Mouse (Mus musculus): ENCODE measurements around the gene Ube2k. TPM values are rescaled to one million over a fixed set of nuclear protein-coding genes. Genes with fewer than 3 reads are reported as not detected.
"Not testable (repeated sequence)": the region's sequence is repeated elsewhere in the genome, so short reads cannot be mapped to it uniquely, and the experiment has no call there.

The Ube2k gene
- polyA plus RNA-seq, 1 experiment from 2014 or later: 196 TPM

DNA sequence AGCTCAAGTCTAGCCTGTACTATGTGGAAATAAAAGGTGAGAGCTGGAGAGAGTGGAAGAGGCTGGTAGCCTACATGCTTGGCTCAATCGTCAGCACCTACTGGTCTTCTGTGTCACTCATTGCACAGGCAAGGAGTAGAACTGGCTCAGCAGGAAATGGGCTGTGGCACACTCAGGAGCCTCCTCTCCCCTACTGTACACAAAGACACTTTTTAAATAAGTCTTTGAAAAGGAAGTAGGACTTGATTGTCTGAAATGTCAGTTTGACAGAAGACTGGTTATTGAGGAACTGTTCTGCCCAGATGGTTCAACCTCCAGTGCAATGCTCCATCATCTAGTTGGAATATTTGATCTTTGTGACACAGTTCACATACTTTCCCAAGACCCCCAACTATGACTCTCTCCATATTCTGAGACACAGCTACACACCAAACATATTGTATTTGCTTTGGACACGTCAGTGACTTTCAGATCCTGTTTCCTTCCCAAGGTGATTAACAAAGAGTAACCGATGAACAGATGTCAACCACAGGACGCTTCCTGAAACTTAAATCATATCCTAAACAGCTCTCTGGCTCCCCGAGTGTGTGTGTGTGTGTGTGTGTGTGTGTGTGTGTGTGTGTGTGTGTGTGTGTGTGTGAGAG, 22.3 kb upstream of the Ube2k start:
- WGBS: 82% methylated on average over 5 of the region's 5 CpGs

DNA sequence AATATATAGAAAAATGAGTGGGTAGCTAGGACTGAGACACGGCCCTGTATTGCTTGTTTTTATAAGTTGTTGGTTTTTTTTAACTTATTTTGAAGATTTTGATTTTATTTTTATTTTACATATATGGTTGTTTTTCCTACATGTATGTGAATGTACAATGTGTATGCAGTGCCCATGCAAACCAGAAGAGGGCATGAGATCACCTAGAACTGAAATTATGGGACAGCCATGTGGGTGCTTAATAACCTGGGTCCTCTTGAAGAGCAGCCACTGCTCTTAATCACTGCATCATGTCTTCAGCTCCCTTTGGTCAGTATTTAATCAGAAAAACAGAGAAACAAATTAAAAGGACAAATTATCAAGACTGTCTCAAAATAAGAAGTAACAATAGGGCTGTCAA, 15.2 kb upstream of the Ube2k start:
- WGBS: 86% methylated on average over 1 of the region's 1 CpGs
- H3K4me1 ChIP-seq: peaks cover 8% of the 10 kb centered on the region
- H3K4me3 ChIP-seq: no peak overlapping the region
- H3K9ac ChIP-seq: no peak overlapping the region
- no peak overlapping the region for H3K27ac ChIP-seq
- ATAC-seq: no peak
- no peaks in the 10 kb centered on the region for H3K36me3 ChIP-seq (ENCODE audit: poor library complexity, severe bottlenecking)
- no peaks in the 10 kb centered on the region for H3K27me3 ChIP-seq
- H3K9me3 ChIP-seq (replicated peaks): no peaks in the 10 kb centered on the region
- no peak overlapping the region for H3K4me2 ChIP-seq

More for the DNA sequence above, 22.3 kb upstream of the Ube2k start:
- Histone ChIP-seq H3K9me3 (replicated peaks) (no peaks in the 10 kb centered on the region), H3K4me2 (no peak overlapping the region), H3K27me3 (no peaks in the 10 kb centered on the region), H3K36me3 (ENCODE audit: poor library complexity, severe bottlenecking) (no peaks in the 10 kb centered on the region), H3K9ac (no peak overlapping the region), H3K27ac (no peak overlapping the region), H3K4me1 (no peaks in the 10 kb centered on the region), H3K4me3 (no peak overlapping the region)
- ATAC-seq: no peak

DNA sequence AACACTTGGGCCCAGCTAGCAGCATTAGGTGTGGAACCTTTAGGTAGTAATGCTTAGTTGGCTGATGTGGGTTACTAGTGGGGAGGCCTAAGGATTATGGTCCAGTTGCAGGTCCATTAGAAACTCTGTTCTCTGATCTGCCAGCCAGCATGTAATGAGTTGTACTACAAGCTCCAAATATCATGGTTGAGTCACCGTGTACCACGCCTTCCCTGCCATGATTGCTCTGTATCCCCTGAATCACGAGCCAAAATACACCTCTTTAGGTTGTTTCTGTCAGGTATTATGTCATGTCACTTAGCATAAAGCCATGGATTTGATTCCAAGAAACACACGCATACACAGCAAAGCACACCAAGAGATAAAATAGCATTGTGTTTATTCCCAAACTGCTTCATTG, 12.2 kb upstream of the Ube2k start:
- Histone ChIP-seq H3K9ac (no peak overlapping the region), H3K9me3 (replicated peaks) (no peaks in the 10 kb centered on the region), H3K4me1 (peaks cover 8% of the 10 kb centered on the region), H3K27ac (no peak overlapping the region), H3K27me3 (no peaks in the 10 kb centered on the region), H3K4me3 (no peak overlapping the region), H3K36me3 (ENCODE audit: poor library complexity, severe bottlenecking) (no peaks in the 10 kb centered on the region), H3K4me2 (no peak overlapping the region)
- WGBS: 56% methylated on average over 4 of the region's 4 CpGs
- no peak for ATAC-seq

DNA sequence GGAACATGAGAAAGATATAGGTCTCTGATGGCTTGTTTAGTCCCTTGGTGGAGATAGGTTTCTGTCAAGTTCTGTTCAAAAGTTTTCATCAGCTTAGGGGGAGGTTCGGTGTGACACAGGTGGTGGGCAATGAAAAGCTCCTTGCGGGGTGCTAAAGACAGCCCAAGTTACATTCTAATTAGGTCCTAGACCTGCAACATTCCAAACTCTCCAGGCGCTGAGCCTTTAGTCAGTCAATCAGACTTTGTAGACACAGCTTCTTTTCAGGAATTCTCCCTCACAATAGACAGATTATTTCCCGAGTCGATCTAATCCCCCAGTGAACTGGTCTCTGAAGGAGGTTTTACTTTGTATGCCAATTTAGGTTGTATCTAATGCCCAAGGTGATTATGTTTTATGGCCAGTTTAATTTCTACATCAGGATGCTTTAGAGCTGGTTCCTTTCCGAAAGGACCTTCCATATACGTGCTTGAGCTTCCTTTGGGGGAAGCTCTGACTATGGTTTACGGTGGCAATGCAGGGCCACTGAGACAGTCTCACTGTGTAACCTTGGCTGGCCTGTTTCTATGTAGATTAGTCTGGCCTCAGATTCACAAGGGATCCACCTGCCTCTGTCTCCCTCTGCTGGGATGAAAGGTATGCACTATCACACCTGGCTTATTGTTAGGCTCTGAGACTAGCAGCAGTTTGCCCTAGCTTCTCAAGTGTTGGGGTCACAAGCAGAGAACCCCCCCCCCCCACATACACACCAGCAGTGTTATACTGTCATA, 11.2 kb upstream of the Ube2k start:
- no peaks in the 10 kb centered on the region for H3K9me3 ChIP-seq (replicated peaks)
- 3% methylated on average over 8 of the region's 8 CpGs for WGBS
- no peaks in the 10 kb centered on the region for H3K27me3 ChIP-seq
- no peak overlapping the region for H3K9ac ChIP-seq
- no peaks in the 10 kb centered on the region for H3K36me3 ChIP-seq (ENCODE audit: poor library complexity, severe bottlenecking)
- no peak overlapping the region for H3K27ac ChIP-seq
- no peak for ATAC-seq
- H3K4me1 ChIP-seq: peaks cover 8% of the 10 kb centered on the region
- no peak overlapping the region for H3K4me3 ChIP-seq
- H3K4me2 ChIP-seq: no peak overlapping the region

DNA sequence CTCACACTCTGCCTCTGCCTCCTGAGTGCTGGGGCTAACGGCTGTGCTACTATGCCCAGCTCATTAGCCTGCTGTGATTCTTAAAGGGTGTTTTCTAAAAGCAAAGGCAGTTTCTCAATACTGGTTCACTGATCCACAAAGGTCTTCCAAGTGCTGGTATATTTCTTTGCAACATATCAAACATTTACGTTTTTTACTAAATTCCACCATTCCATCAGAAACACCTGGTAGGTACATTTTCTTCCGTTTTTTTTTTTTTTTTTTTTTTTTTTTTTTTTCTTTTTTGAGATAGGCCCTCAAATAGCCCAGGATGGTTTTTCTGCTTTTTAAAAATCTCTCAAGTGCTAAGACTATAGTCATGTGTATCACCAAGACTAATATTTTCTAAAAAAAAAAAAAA, 5.8 kb upstream of the Ube2k start:
- no peak overlapping the region for H3K4me2 ChIP-seq
- ATAC-seq: no peak
- H3K36me3 ChIP-seq (ENCODE audit: poor library complexity, severe bottlenecking): no peaks in the 10 kb centered on the region
- H3K9ac ChIP-seq: no peak overlapping the region
- H3K4me3 ChIP-seq: no peak overlapping the region
- H3K27ac ChIP-seq: no peak overlapping the region
- H3K27me3 ChIP-seq: no peaks in the 10 kb centered on the region
- H3K9me3 ChIP-seq (replicated peaks): no peaks in the 10 kb centered on the region
- WGBS: 59% methylated on average over 3 of the region's 3 CpGs
- H3K4me1 ChIP-seq: 0 out of 2 replicates have a peak, but pooled peaks cover 1% of the 10 kb centered on the region

DNA sequence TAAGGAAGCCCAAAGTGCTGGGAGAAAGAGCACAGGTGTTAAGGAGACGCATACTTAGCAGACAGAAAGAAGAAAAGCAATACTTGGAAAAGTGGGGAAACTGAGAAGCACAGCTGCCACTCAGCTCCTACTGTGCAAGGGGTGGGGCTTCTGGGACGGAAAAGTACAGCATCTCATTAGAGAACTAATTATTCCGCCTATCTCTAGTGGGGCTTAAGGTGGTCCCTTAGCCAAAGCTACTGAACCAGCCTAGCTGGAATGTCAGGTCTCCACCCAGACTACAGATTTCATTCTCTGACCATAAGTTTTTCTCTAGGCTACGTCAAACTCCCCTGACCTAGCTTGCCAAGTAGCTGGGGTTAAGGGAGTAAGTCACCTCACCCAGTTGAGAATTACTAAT, 2.5 kb upstream of the Ube2k start:
- no peaks in the 10 kb centered on the region for H3K9me3 ChIP-seq (replicated peaks)
- H3K4me1 ChIP-seq: peaks cover 14% of the 10 kb centered on the region
- H3K27ac ChIP-seq: no peak overlapping the region
- no peak overlapping the region for H3K4me3 ChIP-seq
- no peak for ATAC-seq
- H3K27me3 ChIP-seq: no peaks in the 10 kb centered on the region
- no peak overlapping the region for H3K4me2 ChIP-seq
- 46% methylated on average over 4 of the region's 4 CpGs for WGBS
- no peaks in the 10 kb centered on the region for H3K36me3 ChIP-seq (ENCODE audit: poor library complexity, severe bottlenecking)
- no peak overlapping the region for H3K9ac ChIP-seq

DNA sequence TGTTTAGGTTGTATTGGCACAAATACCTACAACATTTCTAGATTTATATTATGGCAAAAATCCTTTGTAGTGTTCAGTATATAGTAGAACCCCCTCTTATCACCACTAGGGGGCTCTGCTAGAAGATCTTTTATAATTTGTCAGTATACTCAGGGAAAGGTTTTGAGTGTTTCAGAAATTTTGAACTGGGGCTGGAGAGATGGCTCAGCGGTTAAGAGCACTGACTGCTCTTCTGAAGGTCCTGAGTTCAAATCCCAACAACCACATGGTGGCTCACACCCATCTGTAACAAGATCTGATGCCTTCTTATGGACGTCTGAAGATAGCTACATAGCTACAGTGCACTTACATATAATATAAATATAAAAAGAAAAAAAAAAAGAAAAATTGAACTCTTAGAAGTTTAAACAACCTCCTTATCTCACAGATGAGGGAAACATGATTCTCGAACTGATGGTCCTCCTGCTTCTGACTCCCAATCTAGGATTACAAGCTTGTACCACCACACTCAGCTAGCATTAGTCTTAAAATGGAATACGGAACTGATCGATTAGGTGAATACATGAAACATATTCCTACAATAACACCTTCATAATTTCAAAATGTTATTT, 1.5 kb upstream of the Ube2k start:
- no peak overlapping the region for H3K4me3 ChIP-seq
- WGBS: 76% methylated on average over 5 of the region's 5 CpGs
- no peak overlapping the region for H3K9ac ChIP-seq
- no peaks in the 10 kb centered on the region for H3K36me3 ChIP-seq (ENCODE audit: poor library complexity, severe bottlenecking)
- no peak overlapping the region for H3K4me2 ChIP-seq
- H3K4me1 ChIP-seq: peaks cover 14% of the 10 kb centered on the region
- H3K9me3 ChIP-seq (replicated peaks): no peaks in the 10 kb centered on the region
- H3K27ac ChIP-seq: no peak overlapping the region
- no peaks in the 10 kb centered on the region for H3K27me3 ChIP-seq
- no peak for ATAC-seq

DNA sequence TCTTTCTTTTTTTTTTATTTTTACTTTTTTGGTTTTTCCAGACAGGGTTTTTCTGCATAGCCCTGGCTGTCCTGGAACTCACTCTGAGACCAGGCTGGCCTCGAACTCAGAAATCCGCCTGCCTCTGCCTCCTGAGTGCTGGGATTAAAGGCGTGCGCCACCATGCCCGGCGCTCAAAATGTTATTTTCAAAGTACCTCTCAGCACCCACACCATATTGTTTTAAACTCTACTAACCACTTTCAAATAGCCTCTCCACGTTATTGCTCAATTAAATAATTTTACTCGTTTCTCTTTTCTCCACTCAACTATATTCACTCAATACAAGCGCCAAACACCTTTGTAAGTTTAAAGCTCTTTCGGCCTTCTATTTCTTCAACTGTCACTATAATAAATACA, 966 bp upstream of the Ube2k start:
- peak overlapping the region; percentile 60 for H3K4me2 ChIP-seq
- H3K4me3 ChIP-seq: peak overlapping the region; percentile 93
- not testable (repeated sequence) for ATAC-seq; H3K36me3 ChIP-seq (ENCODE audit: poor library complexity, severe bottlenecking); H3K27me3 ChIP-seq; H3K9me3 ChIP-seq (replicated peaks)
- H3K9ac ChIP-seq: peak overlapping the region; percentile 95
- 86% methylated on average over 10 of the region's 10 CpGs for WGBS
- peaks cover 14% of the 10 kb centered on the region for H3K4me1 ChIP-seq
- peak overlapping the region; percentile 99 for H3K27ac ChIP-seq

DNA sequence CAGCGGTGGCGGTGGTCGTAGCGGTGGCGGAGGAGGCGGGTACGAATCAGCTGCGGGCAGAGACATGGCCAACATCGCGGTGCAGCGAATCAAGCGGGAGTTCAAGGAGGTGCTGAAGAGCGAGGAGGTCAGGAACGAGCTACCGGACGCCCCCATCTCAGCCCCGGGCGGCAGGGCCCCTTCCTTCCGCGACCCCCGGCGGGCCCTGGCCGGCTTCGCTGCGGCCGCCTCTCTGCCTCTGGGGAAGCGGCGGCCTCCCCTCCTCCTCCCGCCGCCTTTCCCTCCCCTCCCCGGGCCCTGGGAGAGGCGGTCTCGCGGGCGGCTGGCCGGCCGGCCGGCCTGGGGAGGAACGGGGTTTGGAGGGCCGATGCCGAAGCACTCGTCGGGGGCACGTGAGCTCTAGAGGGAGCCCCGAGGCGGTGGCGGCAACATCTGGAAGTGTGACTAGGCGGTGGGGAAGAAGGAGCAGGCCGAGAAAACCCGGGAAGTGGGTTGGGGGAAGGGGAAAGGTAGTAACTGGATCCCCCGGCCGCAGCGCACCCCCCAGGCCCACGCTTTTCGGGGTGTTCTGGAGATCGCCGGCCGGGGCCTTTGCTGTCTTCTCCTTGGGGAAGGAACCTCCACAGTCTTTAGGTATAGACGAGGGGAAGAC, 513 bp downstream of the Ube2k start:
- peak; percentile 68 for ATAC-seq
- under 1% methylated on average over 39 of the region's 59 CpGs for WGBS
- H3K4me1 ChIP-seq: peaks cover 14% of the 10 kb centered on the region
- no peaks in the 10 kb centered on the region for H3K9me3 ChIP-seq (replicated peaks)
- peak overlapping the region; percentile 60 for H3K4me2 ChIP-seq
- peak overlapping the region; percentile 99 for H3K27ac ChIP-seq
- no peaks in the 10 kb centered on the region for H3K27me3 ChIP-seq
- H3K36me3 ChIP-seq (ENCODE audit: poor library complexity, severe bottlenecking): no peaks in the 10 kb centered on the region
- H3K4me3 ChIP-seq: peak overlapping the region; percentile 93
- peak overlapping the region; percentile 95 for H3K9ac ChIP-seq

DNA sequence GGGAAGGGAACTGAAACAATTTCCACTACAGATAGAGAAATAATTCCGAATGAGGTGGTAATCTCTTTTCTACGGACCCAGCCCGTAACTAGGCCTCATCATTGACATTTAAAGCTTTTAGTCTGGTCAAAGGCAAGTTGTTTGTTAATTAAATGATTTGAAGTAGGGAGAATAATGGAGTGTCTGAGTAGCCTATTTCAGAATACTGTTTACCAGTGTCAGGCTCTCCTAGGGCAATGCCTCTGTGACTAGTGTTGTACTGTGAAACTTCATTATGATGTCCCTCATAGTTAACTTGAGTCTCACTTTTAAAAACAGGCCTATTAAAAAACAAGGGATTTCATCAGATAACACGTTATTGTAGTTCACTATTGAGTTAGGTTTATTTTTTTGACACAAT, 1.1 kb downstream of the Ube2k start:
- Histone ChIP-seq H3K4me3 (peak overlapping the region; percentile 93), H3K9ac (peak overlapping the region; percentile 95), H3K27me3 (no peaks in the 10 kb centered on the region), H3K4me1 (peaks cover 14% of the 10 kb centered on the region), H3K4me2 (peak overlapping the region; percentile 60), H3K9me3 (replicated peaks) (no peaks in the 10 kb centered on the region), H3K27ac (peak overlapping the region; percentile 99), H3K36me3 (ENCODE audit: poor library complexity, severe bottlenecking) (0 out of 2 replicates have a peak, but pooled peaks cover 1% of the 10 kb centered on the region)
- WGBS: 1% methylated on average over 4 of the region's 4 CpGs
- ATAC-seq: no peak

DNA sequence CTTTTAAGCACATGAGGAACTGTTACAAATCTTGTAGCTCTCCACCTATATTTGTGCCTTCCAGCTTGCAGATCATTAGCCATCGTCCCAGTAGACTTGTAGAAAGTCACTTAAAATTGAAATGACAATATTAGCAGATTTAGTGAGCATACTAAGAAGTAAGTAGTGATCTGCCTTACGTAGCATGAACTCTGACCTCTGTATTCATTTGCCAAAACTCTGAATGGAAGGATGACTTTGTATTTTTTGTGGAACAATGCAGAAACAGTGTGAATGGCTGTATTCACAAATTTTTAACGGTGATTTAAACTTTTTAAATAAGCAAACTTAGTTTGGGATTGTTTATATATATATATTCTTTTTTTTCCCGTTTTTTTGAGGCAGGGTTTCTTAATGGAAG, 1.8 kb downstream of the Ube2k start:
- ATAC-seq: no peak
- H3K27ac ChIP-seq: no peak overlapping the region
- H3K4me1 ChIP-seq: peaks cover 14% of the 10 kb centered on the region
- no peaks in the 10 kb centered on the region for H3K27me3 ChIP-seq
- H3K9ac ChIP-seq: peak overlapping the region; percentile 56
- peak overlapping the region; percentile 30 for H3K4me3 ChIP-seq
- peak overlapping the region; percentile 58 for H3K4me2 ChIP-seq
- 0 out of 2 replicates have a peak, but pooled peaks cover 6% of the 10 kb centered on the region for H3K36me3 ChIP-seq (ENCODE audit: poor library complexity, severe bottlenecking)
- whole genome bisulfite sequencing: 11% methylated on average over 4 of the region's 4 CpGs
- no peaks in the 10 kb centered on the region for H3K9me3 ChIP-seq (replicated peaks)

DNA sequence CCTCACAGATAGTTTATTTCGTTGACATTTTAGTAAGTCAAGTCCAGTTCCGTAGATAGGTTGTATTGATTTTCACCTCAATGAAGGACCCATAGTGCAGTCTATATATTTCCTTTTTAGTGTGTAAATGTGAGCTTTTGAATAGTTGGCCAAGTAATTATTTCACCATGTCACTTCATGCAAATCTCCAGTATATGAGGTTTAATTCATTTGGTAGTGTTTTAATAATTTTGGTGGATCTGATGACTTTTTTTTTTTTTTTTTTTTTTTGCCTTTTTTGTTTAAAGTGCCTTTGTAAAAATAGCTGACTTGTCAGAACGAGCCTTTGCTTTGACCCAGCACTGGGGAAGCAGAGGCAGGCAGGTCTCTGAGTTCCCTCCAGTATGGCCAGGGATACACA, 2.8 kb downstream of the Ube2k start:
- Histone ChIP-seq H3K27me3 (no peaks in the 10 kb centered on the region), H3K4me3 (no peak overlapping the region), H3K9me3 (replicated peaks) (no peaks in the 10 kb centered on the region), H3K9ac (no peak overlapping the region), H3K4me1 (peaks cover 14% of the 10 kb centered on the region), H3K27ac (no peak overlapping the region), H3K36me3 (ENCODE audit: poor library complexity, severe bottlenecking) (0 out of 2 replicates have a peak, but pooled peaks cover 6% of the 10 kb centered on the region), H3K4me2 (no peak overlapping the region)
- 98% methylated on average over 3 of the region's 3 CpGs for WGBS
- ATAC-seq: no peak
